Mouse (Mus musculus) stomach, postnatal 0 days (tissue): ENCODE measurements around the gene Stap2.

ENCODE experiments used
- CTCF ChIP-seq: IDR thresholded peaks from 2 replicates; pipeline ENCODE4 v1.5.1; 2016; ENCODE audit warnings: antibody characterized with exemption, low read depth, mild to moderate bottlenecking, moderate library complexity
- EP300 ChIP-seq: optimal IDR thresholded peaks from 2 replicates; pipeline ENCODE3; 2016; ENCODE audit warnings: antibody characterized with exemption

GRCm38 (mm10) chr17:56023386-56023785 lies 18.0 kb upstream of the Stap2 start:
- TF ChIP-seq CTCF (no peak), EP300 (no peak)
